Mouse (Mus musculus) kidney, adult 2 months (tissue): ENCODE measurements around the gene Olfr547.

Source experiments
- CTCF ChIP-seq: fragments of 200-500 bp; conservative IDR thresholded peaks from 2 replicates; pipeline ENCODE4 v1.5.1; 2011; ENCODE audit warnings: low read depth, mild to moderate bottlenecking, control low read depth, low read length, moderate library complexity, mixed read lengths; ENCODE audit not compliant: insufficient read depth, insufficient read length
- POLR2A ChIP-seq: fragments of 200-500 bp; IDR thresholded peaks from one replicate; pipeline ENCODE4 v1.6.1; 2011; ENCODE audit warnings: low read depth, low read length, control low read depth

GRCm38 (mm10) chr7:102514144-102514543 lies 20.4 kb upstream of the Olfr547 start:
- no peak for TF ChIP-seq CTCF
- TF ChIP-seq POLR2A, result no peak
